Mouse (Mus musculus) liver, embryonic 14.5 days (tissue): Measurements from ENCODE around the gene Trim26.

Source experiments
- CTCF ChIP-seq: IDR thresholded peaks from 2 replicates; pipeline ENCODE4 v1.5.1; 2016; ENCODE audit warnings: antibody characterized with exemption, low read depth, control low read depth
- EP300 ChIP-seq: IDR thresholded peaks from 2 replicates; pipeline ENCODE4 v1.6.1; 2016; ENCODE audit warnings: antibody characterized with exemption, low read depth

- TF ChIP-seq CTCF (no peak), EP300 (no peak)
Measured at GRCm38 (mm10) chr17:36866719-36867527, 30.0 kb downstream of the Trim26 start, which contains the start of gene Trim15.
